Mouse (Mus musculus): ENCODE measurements around the gene Bicc1.

Bicc1 gene

DNA sequence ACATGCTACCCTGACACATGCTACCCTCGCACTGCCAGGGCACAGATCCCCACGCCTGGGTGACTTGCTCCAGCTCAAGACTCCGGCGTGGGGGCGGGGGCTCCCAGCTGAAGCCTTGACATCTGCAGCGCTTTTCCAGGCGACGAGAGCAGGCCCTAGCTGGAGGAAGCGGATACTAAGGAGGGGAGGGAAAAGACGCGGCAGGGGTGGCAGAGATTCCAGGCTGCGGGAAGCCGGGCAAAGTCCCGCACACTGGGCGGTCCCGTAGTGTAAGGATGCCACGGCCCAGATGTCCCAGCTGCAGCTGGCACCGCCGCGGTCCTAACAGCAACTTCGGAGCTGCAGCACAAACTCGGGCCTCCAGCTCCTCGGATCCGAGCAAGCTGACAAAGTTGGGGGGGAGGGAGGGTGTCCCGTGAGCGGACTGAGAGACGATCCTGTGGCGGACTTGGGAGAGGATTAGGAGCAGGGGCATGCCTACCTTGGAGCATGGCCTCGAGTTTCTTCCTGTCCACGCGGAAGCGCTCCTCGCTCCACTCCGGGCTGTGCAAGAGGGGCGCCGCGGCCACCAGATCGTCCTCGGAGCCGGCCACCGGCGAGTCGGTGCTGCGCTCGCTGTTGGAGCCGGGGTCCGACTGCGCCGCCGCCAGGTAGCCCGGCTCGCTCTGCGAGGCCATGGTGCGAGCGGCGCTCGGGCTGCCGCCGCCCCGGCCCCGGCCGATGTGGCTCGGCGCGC, 392 bp downstream of the Bicc1 start:
- in situ Hi-C loops (cut with MseI, MboI) = no loop called here

DNA sequence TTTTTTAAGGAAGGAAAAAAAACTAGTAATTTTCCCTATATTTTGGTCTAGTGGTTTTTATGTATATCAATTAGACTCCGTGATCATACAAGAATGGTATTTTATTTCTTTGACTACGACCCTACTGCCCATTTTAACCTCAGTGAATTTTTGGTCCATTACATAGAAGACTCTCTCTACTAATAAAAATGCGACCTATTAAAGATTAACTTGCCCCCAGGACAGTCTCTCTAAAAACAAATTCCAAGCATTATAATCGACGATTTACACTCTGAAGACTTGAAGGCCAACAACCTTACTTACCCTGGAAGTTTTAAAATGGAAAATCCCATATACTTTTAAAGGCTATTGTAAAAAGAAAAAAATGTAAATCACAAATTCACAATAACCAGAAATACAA, 2.9 kb downstream of the Bicc1 start:
- in situ Hi-C loops (cut with MseI, MboI) = no loop called here

DNA sequence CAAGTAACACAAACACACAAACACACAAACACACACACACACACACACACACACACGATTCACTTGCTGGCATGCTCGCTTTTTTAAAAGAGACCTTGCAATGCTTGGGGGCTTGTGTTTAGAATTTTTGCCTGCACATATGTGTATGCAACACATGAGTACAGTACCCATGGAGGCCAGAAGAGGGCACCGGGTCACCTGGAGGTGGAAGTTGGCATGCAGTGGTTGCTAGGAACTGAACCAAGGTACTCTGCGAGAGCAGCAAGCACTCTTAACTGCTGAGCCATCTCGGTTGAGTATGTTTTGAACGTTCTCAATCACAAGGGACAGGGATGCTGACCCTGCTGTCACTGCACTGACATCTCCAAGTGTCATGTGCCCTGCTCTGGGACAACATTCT, 5.9 kb downstream of the Bicc1 start:
- in situ Hi-C loops (cut with MseI, MboI) = no loop called here

DNA sequence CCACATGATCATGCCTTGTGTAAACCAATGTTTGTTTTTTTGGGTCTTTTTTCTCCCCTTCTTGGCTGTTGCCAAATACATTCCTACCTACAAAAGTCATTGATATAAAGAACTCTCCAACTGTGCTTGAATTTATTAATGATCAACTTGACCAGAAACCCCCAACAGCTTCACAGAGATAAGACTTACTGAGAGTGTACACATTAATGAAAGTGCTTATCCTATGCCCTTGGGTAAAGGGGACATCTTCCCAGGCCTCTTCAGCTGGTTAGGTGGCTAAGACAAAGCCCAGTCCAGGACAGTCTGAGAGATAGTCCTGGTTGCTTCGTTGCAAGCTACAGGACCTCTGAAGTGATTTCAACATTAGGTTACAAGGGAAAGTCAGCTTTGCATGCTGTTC, 6.4 kb downstream of the Bicc1 start:
- in situ Hi-C loops (cut with MseI, MboI) = no loop called here

DNA sequence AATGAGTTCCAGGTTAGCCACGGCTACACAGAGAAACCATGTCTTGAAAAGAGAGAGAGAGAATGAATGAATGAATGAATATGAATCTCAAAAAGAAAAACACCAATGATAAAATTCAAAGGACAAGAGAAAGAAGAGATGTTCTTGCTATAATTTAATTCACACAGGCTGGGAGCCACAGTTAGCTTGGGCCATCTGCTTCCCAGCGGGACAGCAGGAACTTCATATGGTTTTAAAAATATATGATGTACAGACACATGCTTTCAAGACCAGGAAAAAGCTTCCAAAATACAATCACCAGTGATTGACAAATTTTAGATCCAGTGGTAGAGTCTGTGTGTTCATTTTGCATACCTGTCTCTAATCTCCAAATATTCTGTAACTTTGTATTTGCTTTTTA, 9.0 kb downstream of the Bicc1 start:
- in situ Hi-C loops (cut with MseI, MboI) = no loop called here

DNA sequence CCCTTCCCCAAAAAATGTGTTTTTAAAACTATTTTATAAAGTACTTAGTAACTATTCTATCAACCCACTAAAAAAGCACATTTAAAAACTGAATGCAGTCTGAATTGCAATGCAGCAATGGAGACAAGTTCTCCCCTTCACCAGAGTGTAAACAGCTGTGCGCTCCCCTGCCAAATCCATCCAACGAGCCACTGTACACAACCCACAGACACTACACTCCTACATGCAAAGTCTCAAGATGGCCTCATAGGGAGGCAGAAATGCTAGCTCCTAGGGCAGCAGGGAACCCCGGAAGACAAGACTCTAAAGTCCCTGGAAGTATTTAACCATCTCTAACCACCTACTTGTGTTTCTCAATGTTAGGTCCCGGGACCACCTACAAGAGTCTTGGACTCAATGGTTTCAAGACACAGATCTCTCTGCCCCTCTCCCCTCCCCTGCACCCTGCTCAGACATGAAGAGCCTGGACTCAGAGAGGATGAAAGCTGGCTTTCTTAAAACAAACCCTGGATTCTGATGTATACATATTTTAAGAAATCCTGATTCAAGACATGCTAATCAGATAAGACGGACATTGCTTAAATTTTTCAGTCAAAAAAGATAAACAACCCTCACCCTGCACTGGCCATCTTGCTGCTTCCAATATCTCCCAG, 10.4 kb downstream of the Bicc1 start:
- in situ Hi-C loops (cut with MseI, MboI) = no loop called here

DNA sequence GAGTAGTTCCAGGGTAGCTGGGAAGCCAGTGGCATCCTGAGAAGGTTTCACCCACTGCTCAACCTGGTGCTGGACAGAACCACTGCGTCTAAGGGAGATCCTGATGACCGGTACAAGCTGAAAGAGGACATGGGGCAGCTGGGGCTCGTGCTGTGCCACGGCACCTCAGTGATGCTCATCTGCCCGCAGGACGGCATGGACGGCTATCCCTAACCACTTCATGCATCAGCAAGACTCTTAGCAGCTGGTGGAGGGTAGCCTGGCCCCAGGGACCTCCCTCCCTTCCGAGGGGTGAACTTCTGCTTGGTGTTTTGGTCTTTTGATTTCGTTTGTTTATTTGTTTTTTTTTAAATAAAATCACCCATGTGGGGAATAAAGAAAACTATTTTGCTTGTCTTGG, 11.3 kb downstream of the Bicc1 start:
- in situ Hi-C loops (cut with MseI, MboI) = no loop called here

DNA sequence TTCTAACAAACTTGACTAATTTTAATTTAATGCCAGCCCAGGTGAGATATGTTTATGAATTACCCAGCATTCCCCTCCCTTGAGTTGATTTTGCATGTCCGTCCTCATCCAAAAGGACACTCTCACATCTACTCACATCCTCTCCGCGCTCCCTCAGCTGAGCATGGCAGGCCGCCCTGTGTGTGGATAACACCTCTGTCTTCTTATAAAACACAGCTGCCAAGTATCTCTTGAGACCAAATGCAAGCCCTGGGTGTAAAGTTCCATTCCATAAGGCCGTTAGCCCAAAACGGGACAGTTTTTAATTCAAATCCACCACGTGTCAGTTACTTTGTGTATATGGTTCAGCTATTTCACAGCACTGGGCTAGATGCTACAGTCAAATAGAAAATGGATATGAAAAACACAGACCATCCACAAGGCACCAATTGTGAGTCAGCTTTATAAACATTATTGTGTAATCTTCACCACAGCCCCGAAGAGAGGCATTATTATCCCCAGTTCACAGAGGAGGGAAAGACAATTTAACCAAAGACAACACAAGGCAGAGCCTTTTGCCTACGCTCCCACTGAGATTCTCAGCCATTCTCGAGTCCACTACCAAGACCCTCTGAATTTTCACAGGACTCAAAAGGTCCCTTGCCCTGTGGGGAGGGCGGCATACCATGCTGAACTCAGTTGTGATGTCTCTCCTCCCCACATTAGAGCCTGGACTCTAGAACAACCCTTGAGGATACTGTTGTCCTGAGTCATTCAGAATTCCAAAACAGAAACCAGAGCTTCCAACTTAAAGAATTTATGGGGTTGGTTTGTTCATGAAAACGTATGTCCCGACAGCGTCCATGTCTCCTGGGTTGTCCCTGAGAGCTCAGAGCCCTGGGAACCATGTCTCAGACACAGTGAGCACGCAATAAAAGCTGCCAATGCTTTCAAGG, 12.6 kb downstream of the Bicc1 start:
- in situ Hi-C loops (cut with MseI, MboI) = no loop called here

DNA sequence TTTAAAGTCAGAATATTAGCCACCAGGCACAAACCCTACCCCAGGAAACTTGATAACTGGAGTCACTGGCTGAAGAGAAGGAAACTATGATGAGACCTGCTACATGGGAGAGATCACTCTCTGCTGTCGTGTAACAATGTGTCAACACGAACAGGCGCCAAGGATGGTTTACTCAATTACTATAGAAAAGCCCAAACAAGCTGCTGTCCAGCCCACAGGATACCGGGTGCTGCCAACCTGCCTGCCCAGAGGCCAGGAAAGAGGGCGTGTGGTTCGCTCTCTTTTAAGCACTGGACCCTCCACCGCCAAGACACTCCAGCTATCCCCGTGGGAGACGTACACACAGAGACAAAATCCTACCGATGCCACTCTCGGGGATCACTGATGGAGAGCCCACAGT, 13.7 kb downstream of the Bicc1 start:
- in situ Hi-C loops (cut with MseI, MboI) = no loop called here

DNA sequence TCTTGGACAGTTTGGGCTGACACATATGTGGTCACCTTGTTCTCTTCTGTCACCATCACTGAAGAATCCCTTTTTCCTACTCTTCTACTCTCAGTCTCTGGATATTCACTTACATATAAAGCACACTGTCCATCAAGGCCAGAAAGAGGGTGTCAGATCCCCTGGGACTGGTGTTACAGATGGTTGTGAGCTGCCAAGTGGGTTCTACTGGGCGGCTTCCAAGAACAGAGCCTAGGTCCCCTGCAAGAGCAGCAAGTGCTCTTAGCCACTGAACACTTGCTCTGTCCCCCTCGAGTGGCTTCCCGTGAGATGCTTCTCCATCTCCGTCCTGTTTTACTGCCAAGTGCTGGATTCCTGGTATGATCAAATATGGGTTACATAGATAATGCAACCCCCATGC, 15.3 kb downstream of the Bicc1 start:
- in situ Hi-C loops (cut with MseI, MboI) = no loop called here

DNA sequence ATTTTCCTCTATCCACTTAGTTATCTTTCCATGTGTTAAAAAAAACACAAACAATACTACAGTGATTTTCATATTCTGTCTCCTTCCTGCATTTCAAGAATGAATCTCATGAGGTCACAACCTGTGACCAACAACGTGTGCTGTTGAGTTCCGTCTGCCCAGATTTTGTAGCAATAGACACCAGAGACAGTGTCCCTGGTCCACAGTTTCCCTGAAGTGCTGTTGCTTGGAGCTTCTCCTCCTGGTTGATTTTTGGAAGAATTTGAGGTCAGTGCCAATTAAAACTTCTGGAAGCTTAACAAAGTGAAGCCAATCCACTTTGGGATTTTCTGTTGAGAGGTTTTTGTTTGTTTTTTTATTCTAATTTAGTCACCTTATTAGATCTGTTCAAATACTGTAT, 16.9 kb downstream of the Bicc1 start:
- in situ Hi-C loops (cut with MseI, MboI) = no loop called here

DNA sequence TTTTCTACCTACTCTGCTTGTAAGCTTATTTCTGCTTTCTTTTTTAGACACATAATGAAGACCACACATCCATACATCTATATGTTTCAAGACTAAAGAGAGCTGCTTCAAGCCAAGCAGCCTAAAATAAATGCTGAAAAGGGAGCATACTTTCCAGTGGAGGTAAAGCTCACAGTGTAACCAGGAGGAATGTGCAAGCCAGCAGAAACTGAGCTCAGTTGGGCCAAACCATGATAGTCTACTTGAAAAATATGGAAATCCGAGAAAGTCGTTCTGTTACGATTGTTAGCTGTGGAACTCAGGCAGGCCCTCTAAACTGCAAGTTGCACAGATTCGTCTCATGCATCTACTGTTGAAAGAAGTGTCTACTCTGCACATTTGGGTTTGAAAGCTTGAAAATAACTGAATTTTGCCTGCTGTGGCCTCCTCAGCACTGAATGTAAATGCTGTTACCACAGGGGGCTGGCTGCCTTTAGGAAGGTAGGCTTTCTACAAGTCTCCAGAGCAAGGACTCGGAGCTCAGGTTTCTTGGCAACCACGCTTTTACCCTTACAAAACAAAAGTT, 19.1 kb downstream of the Bicc1 start:
- in situ Hi-C loops (cut with MseI, MboI) = no loop called here

DNA sequence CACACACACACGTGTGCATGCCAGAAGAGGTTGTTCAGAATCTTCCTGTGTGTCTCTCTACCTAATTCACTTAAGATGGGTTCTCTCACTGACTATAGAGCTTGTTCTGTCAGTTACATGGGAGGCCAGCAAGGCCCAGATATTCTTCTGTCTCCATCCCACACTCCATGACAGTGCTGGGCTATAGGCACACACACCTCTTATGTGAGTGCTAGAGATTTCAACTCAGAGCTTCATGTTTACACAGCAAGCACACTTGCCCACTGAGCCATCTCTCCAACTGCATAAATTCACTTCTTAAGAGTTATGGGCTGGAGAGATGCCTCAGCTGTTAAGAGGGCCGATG, 20.7 kb downstream of the Bicc1 start:
- in situ Hi-C loops (cut with MseI, MboI) = no loop called here

DNA sequence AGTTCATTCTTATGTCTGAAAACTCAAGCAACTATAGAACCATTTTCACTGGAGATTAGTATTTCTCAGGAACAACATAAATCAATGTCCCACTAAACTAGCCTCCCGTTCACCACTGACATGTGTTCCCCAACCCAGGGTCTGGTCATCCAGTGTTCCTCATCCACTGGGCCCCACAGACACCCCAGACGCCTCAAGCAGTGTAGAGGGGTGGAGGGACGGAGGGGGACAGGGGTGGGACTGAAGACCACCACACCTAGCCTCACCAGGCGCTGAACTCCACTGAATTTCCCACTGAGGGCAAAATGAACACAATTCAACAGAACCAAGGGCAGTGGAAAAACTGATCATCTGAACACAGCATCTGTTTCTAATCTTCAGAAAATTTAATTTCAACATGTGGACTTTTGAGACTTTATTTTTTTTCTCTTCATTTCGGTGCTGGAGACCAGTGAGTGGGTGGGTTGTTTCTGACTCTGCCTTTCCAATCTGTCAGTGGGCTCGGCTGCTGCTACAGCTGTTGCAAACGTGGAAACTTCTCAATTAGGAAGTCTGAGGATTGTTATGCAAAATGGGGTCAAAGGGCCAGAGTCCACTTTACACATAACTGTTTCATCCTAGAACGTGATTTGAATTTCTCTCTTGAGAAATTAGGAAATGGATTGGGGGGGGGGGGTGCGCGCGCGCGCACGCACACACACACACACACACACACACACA, 21.2 kb downstream of the Bicc1 start:
- in situ Hi-C loops (cut with MseI, MboI) = no loop called here

DNA sequence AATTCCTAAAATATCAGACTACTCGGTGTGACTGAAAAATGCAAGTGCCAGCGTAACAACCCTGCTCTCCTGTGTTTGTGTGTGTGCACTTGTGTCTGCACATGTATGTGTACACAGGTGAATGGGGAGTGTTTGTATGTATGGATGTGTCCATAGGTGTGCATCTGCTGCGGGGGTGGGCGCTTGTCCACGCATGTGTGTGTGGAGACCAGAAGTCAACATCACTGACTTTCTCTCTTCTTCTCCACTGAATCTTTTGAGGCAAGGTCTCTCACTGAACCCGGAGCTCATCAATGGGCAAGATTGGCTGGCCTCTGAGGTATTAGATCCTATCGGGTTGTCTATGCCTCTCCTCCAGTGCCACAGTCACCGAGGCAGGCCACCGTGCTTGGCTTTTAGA, 21.9 kb downstream of the Bicc1 start:
- in situ Hi-C loops (cut with MseI, MboI) = no loop called here

DNA sequence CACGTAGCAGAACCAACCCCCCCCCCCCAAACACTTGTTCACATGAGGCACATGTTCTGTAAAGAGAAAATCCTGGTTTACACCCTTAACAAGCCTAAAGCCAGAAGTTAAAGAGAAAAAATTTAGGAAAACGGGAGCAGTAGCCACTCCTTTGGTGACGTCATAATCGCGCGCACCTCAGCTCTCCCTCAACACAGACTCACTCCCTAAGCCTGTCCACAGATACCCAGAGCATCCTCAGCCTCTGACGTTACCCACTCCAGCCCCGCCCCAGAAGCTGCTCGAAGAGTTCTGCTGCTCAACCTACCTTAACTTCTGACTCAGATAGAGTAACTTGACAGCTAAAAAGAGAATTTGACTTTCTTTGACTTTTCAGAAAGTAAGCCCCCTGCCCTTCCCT, 28.2 kb downstream of the Bicc1 start:
- in situ Hi-C loops (cut with MseI, MboI) = no loop called here

DNA sequence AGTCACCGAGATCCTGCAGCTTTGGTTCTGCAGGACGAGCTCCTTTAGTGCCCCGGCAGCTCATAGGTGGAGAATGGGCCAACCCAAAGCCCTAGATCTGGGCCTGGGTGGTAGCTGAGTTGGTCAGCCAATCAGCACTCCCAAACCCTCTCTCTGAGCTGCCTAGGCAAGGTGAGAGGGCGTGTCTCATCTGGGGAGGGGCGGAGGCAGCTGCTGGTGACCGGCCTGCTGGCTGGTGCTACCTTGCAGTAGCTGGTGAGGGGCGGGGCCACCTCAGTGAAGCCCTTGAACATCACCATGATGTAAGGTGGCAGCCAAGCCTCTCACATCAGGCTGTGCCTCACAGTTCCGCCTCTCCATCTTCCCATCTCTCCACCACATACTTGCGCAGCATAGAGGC, 29.2 kb downstream of the Bicc1 start:
- in situ Hi-C loops (cut with MseI, MboI) = no loop called here

DNA sequence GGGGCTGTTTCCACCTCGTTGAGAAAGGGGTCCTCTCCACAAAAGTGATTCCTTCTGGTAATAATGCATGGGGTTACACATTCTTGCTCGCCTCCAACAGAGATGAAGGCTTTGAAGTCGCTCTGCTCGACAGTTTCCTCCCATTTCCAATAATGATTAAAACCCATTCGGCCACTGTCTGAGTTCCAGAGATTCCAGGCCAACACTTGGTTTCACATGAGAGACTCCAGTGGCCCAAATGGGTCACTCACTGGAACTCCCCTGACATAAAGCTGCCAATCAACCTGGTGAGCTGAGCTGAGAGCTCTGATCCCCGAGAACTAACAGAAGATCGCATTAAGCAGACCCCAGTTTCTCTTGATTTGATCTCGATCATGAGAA, 31.6 kb downstream of the Bicc1 start:
- in situ Hi-C loops (cut with MseI, MboI) = no loop called here

DNA sequence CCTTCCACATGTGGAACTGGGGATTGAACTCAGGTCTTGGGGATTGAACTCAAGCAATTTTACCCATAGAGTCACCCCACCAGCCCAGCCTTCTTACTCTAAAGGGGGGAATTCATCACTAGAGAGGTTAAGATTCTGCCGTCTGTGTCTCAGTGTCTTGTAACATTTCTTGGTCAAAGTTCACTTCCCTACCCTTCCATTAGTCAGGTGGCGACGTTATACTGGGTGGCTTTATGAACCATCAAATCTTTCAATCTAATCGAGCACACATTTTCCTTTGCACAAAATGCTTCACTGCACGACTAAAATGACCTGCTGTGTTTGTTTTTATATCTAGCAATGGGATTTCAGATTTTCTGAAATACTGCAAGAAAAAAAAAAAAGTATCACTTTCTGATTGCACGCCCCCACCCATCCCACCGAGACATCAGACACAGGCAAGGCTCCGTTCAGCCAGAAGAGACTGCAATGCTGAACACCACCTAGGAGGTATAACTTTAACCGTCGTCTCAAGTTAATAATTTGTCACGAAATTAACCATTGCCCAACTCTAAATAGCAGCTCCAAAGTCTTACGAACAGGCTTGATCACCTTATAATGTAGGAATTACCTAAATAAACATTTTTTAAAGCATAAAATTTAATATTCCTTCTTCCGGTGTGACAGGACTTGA, 32.1 kb downstream of the Bicc1 start:
- in situ Hi-C loops (cut with MseI, MboI) = no loop called here

DNA sequence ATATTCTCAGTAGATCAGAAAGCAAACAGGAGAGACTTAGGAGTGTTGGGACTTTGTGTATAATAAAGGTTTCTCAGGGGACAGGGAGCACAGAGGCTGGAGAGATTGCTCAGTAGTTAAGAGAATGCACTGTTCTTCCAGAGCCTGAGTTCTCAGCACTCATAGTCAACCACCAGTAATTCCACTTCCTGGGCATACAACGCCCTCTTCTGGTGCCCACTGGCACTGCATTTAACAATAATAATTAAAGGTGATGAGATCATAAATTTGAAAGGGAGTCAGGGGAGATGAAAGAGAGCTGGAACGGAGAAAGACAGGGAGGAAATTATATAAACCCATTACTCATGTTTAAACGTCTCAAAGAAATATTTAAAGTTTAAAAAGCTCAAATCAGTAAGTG, 35.5 kb downstream of the Bicc1 start:
- in situ Hi-C loops (cut with MseI, MboI) = no loop called here

DNA sequence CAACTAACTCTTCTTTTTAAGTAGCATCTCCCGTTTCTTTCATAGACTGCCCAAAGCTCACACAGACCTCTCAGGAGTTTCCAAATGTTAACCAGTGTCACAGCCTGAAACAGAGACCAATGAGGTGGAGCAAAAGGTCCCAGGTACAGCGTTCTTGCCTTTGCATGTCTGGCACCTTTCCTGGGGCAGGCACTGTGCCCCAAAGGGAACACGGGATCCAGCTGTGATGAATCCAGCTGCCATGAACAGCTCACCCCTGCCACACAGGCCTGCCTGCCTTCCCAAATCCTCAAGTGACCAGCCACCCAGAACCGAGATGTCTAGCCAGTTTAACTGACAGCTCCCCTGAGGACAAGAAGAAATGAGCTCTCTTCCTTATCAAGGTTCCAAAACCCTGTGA, 36.1 kb downstream of the Bicc1 start:
- in situ Hi-C loops (cut with MseI, MboI) = no loop called here
